Mouse (Mus musculus) heart, postnatal 0 days (tissue): ENCODE measurements around the gene Bcl2l1. TPM values are rescaled to one million over a fixed set of nuclear protein-coding genes. Genes with fewer than 3 reads are reported as not detected.

Experiments
- ATAC-seq: fragments of 200-750 bp; cut with Nextera tagmentation; 2 replicates; pipeline ENCODE4 v1.8.0; 2017; ENCODE audit warnings: low read depth, moderate number of reproducible peaks, moderate library complexity; ENCODE audit not compliant: insufficient read depth
- DNase-seq: peaks from one replicate; pipeline ENCODE4 v3.0.0-alpha.2; 2016; ENCODE audit warnings: low spot score
- H3K27ac ChIP-seq: fragments of 300-500 bp; sonication (generic); 2 replicates; pipeline ENCODE4 v1.5.1; 2014; ENCODE audit warnings: low read depth, mild to moderate bottlenecking
- H3K27me3 ChIP-seq: fragments of 300-500 bp; sonication (generic); 2 replicates; pipeline ENCODE4 v1.6.1; 2014; ENCODE audit warnings: low read length, mixed read lengths; ENCODE audit not compliant: control insufficient read depth, insufficient read depth
- H3K36me3 ChIP-seq: fragments of 300-500 bp; sonication (generic); replicated peaks from 2 replicates; pipeline ENCODE4 v1.6.1; 2014; ENCODE audit warnings: low read length, mixed read lengths; ENCODE audit not compliant: control insufficient read depth, insufficient read depth
- H3K4me1 ChIP-seq: fragments of 300-500 bp; sonication (generic); 2 replicates; pipeline ENCODE4 v1.6.1; 2014; ENCODE audit warnings: antibody characterized with exemption; ENCODE audit not compliant: control insufficient read depth, insufficient read depth
- H3K4me2 ChIP-seq: fragments of 300-500 bp; sonication (generic); 2 replicates; pipeline ENCODE4 v1.6.1; 2014; ENCODE audit warnings: low read depth, mild to moderate bottlenecking, low read length, moderate library complexity
- H3K4me3 ChIP-seq: fragments of 300-500 bp; sonication (generic); 2 replicates; pipeline ENCODE4 v1.5.1; 2014; ENCODE audit warnings: low read depth, low read length
- H3K9ac ChIP-seq: fragments of 300-500 bp; sonication (generic); replicated peaks from 2 replicates; pipeline ENCODE4 v1.6.1; 2014; ENCODE audit warnings: low read depth, low read length, mixed read lengths
- H3K9me3 ChIP-seq: fragments of 300-500 bp; sonication (generic); replicated peaks from 2 replicates; pipeline ENCODE4 v1.6.1; 2016; ENCODE audit warnings: low read length; ENCODE audit not compliant: control insufficient read depth
- CTCF ChIP-seq: IDR thresholded peaks from 2 replicates; pipeline ENCODE4 v1.5.1; 2016; ENCODE audit warnings: antibody characterized with exemption, control low read depth, low read depth
- EP300 ChIP-seq: IDR thresholded peaks from 2 replicates; pipeline ENCODE4 v1.6.1; 2016; ENCODE audit warnings: antibody characterized with exemption, low read depth
- WGBS: fragments of 180-500 bp; shearing (Covaris S2); extraction: QIAGEN DNeasy Blood & Tissue Kit; methylation state at CpG from one replicate; pipeline ENCODE4 v1.1.7; 2014; 5-methylcytosine and 5-hydroxymethylcytosine counted together
- polyA plus RNA-seq: library from polyadenylated mRNA; unstranded; fragments of >200 nt; fragmentation: Nextera tagmentation; extraction: Ambion mirVana; gene quantifications from 2 replicates; pipeline ENCODE4 v1.2.1, GENCODE M21; 2015
- total RNA-seq: library from RNA; depleted of rRNA; stranded (reverse); fragments of >200 nt; gene quantifications from 2 replicates; pipeline ENCODE4 v1.2.3, GENCODE M21; 2014; ENCODE audit warnings: low replicate concordance

The Bcl2l1 gene
- total and polyA plus RNA-seq, 2 experiments from 2014 or later: 35.0 to 75.6 TPM

DNA sequence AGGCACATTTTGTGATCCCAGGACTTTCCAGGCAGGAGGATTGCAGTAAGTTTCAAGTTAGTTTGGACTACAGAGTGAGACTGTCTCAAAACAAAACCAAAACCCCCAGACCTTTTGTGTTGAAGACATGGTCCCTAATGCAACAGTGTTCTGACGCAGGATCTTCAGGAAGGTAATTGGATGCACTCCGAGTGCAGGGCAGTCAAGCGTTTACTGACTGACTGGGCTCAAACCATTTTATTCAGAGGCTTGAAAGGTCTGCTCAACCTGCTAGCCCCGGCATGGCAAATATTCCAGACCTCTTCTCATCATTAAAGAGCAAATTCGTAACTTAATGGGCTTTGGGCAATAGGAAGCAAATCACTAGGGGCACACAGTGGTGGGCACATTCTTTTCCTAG lies 12.8 kb downstream of the Bcl2l1 start:
- WGBS: 90% methylated on average over 5 of the region's 5 CpGs
- H3K4me2 ChIP-seq: no peak overlapping the region
- peak overlapping the region; percentile 93 for H3K27ac ChIP-seq
- H3K9me3 ChIP-seq: no peaks in the 10 kb centered on the region
- H3K4me1 ChIP-seq: peaks cover 67% of the 10 kb centered on the region
- ATAC-seq (no peak), DNase-seq (no peak)
- no peak for TF ChIP-seq EP300
- no peak for TF ChIP-seq CTCF
- peak overlapping the region; percentile 27; the same call in 1 of the 2 replicates for H3K9ac ChIP-seq
- no peak overlapping the region for H3K4me3 ChIP-seq
- no peaks in the 10 kb centered on the region; the same call in 1 of the 2 replicates for H3K36me3 ChIP-seq
- no peaks in the 10 kb centered on the region for H3K27me3 ChIP-seq

- H3K4me1 ChIP-seq: peaks cover 67% of the 10 kb centered on the region
- DNase-seq (peak; percentile 48), ATAC-seq (no peak)
- H3K27me3 ChIP-seq: no peaks in the 10 kb centered on the region
- WGBS: 5% methylated on average over 6 of the region's 6 CpGs
- no peak overlapping the region for H3K4me3 ChIP-seq
- peak overlapping the region; percentile 43; the same call in 1 of the 2 replicates for H3K9ac ChIP-seq
- TF ChIP-seq CTCF (no peak), EP300 (0 out of 2 replicates have a peak, but pooled peaks have one; percentile 23)
- H3K36me3 ChIP-seq: no peaks in the 10 kb centered on the region; the same call in 1 of the 2 replicates
- H3K27ac ChIP-seq: peak overlapping the region; percentile 93
- peak overlapping the region; percentile 22 for H3K4me2 ChIP-seq
- H3K9me3 ChIP-seq: no peaks in the 10 kb centered on the region
Measured at GRCm38 (mm10) chr2:152817596-152818291, 13.8 kb downstream of the Bcl2l1 start.

- TF ChIP-seq EP300 (no peak), CTCF (no peak)
- DNase-seq (no peak), ATAC-seq (no peak)
- no peaks in the 10 kb centered on the region; the same call in 1 of the 2 replicates for H3K36me3 ChIP-seq
- H3K4me3 ChIP-seq: no peak overlapping the region
- peak overlapping the region; percentile 93 for H3K27ac ChIP-seq
- H3K4me1 ChIP-seq: peaks cover 73% of the 10 kb centered on the region
- H3K4me2 ChIP-seq: no peak overlapping the region
- 84% methylated on average over 3 of the region's 3 CpGs for WGBS
- peak overlapping the region; percentile 43; the same call in 1 of the 2 replicates for H3K9ac ChIP-seq
- no peaks in the 10 kb centered on the region for H3K9me3 ChIP-seq
- H3K27me3 ChIP-seq: no peaks in the 10 kb centered on the region
Measured at GRCm38 (mm10) chr2:152816657-152817348, 14.7 kb downstream of the Bcl2l1 start.

- Histone ChIP-seq H3K4me3 (no peak overlapping the region), H3K27me3 (no peaks in the 10 kb centered on the region), H3K4me1 (peaks cover 73% of the 10 kb centered on the region), H3K36me3 (no peaks in the 10 kb centered on the region; the same call in 1 of the 2 replicates), H3K9me3 (no peaks in the 10 kb centered on the region), H3K27ac (peak overlapping the region; percentile 93; the same call in 1 of the 2 replicates), H3K9ac (no peak overlapping the region; the same call in 1 of the 2 replicates), H3K4me2 (no peak overlapping the region; the same call in 1 of the 2 replicates)
- DNase-seq (no peak), ATAC-seq (no peak)
- 71% methylated on average over 7 of the region's 7 CpGs for WGBS
- no peak for TF ChIP-seq CTCF
- no peak for TF ChIP-seq EP300
Measured at GRCm38 (mm10) chr2:152815879-152816656, 15.5 kb downstream of the Bcl2l1 start.

GRCm38 (mm10) chr2:152814213-152814874 lies 17.2 kb downstream of the Bcl2l1 start:
- no peak for DNase-seq
- TF ChIP-seq EP300: no peak
- no peak for TF ChIP-seq CTCF
- Histone ChIP-seq H3K9ac (no peak overlapping the region), H3K27ac (0 out of 2 replicates have a peak overlapping the region, but pooled peaks have one; percentile 22), H3K4me1 (peaks cover 62% of the 10 kb centered on the region), H3K4me3 (no peak overlapping the region), H3K4me2 (no peak overlapping the region), H3K27me3 (no peaks in the 10 kb centered on the region), H3K9me3 (no peaks in the 10 kb centered on the region), H3K36me3 (no peaks in the 10 kb centered on the region; the same call in 1 of the 2 replicates)
- 61% methylated on average over 6 of the region's 6 CpGs for WGBS
- no peak for ATAC-seq
